Mouse (Mus musculus) CH12.LX (cell line): ENCODE measurements around the gene Crat. TPM values are rescaled to one million over a fixed set of nuclear protein-coding genes. Genes with fewer than 3 reads are reported as not detected.

Experiments used
- DNase-seq: peaks from one replicate; pipeline ENCODE4 v3.0.0-alpha.2; 2013; ENCODE audit errors: extremely low read depth
- H3K27ac ChIP-seq: 2 replicates; pipeline ENCODE4 v1.5.1; 2012; ENCODE audit warnings: low read depth, mild to moderate bottlenecking, control low read depth, moderate library complexity; ENCODE audit not compliant: insufficient read depth
- H3K27me3 ChIP-seq: replicated peaks from 2 replicates; pipeline ENCODE3; 2012; ENCODE audit warnings: inconsistent platforms
- H3K36me3 ChIP-seq, 2 experiments: replicated peaks in 1 of 2; 2 replicates each; pipeline versions ENCODE3 to v1.6.1; 2012; ENCODE audit warnings: inconsistent platforms in 1 of 2, low read length in 1 of 2, mild to moderate bottlenecking in 1 of 2, mixed read lengths in 1 of 2, moderate library complexity in 1 of 2; ENCODE audit not compliant: control insufficient read depth in 1 of 2, insufficient read depth in 1 of 2
- H3K4me1 ChIP-seq, 2 experiments: 2 replicates each; pipeline ENCODE4 v1.6.1; 2012; ENCODE audit warnings: inconsistent platforms in 1 of 2, moderate library complexity in 1 of 2; ENCODE audit not compliant: insufficient read depth in 2 of 2, control insufficient read depth in 1 of 2
- H3K4me2 ChIP-seq: 2 replicates; pipeline ENCODE4 v1.6.1; 2012; ENCODE audit warnings: low read depth, mild to moderate bottlenecking, control low read depth; ENCODE audit not compliant: poor library complexity, insufficient read depth, severe bottlenecking
- H3K4me3 ChIP-seq, 3 experiments: fragments of 150-350 bp in 1 of 3; sonication (generic) in 1 of 3; replicated peaks in 1 of 3; 2 replicates each; pipeline versions ENCODE3 to v1.5.1; 2011 to 2012; ENCODE audit warnings: low read depth in 2 of 3, low read length in 2 of 3, mild to moderate bottlenecking in 2 of 3, moderate library complexity in 2 of 3, control low read depth in 1 of 3, improper control_type of control experiment in 1 of 3, inconsistent platforms in 1 of 3, mixed read lengths in 1 of 3; ENCODE audit not compliant: poor library complexity in 1 of 3
- H3K79me2 ChIP-seq: replicated peaks from 2 replicates; pipeline ENCODE4 v1.6.1; 2012; ENCODE audit warnings: mild to moderate bottlenecking, moderate library complexity; ENCODE audit not compliant: control insufficient read depth, poor library complexity, insufficient read depth, severe bottlenecking; ENCODE audit errors: extremely low read depth
- H3K9ac ChIP-seq: 2 replicates; pipeline ENCODE4 v1.6.1; 2012; ENCODE audit warnings: low read depth, mild to moderate bottlenecking, control low read depth, moderate library complexity; ENCODE audit not compliant: insufficient read depth
- H3K9me3 ChIP-seq: replicated peaks from 2 replicates; pipeline ENCODE3; 2012; ENCODE audit warnings: low read length, inconsistent platforms, mixed read lengths
- BHLHE40 ChIP-seq: IDR thresholded peaks from 2 replicates; pipeline ENCODE4 v1.6.1; 2011; ENCODE audit warnings: mild to moderate bottlenecking, low read depth, low read length, improper control_type of control experiment
- CTCF ChIP-seq, 2 experiments: IDR thresholded peaks in 1 of 2; conservative IDR thresholded peaks in 1 of 2; 2 replicates each; pipeline ENCODE4 v1.5.1; 2011 to 2012; ENCODE audit warnings: low read depth in 2 of 2, low read length in 2 of 2, improper control_type of control experiment in 1 of 2, inconsistent platforms in 1 of 2, mild to moderate bottlenecking in 1 of 2, moderate library complexity in 1 of 2
- E2F4 ChIP-seq: IDR thresholded peaks from 2 replicates; pipeline ENCODE4 v1.6.1; 2011; ENCODE audit warnings: low read depth, low read length, improper control_type of control experiment; ENCODE audit not compliant: insufficient replicate concordance
- ELF1 ChIP-seq: IDR thresholded peaks from 2 replicates; pipeline ENCODE4 v1.6.1; 2014; ENCODE audit warnings: low read depth, mild to moderate bottlenecking, inconsistent platforms, low read length, improper control_type of control experiment
- EP300 ChIP-seq: IDR thresholded peaks from 2 replicates; pipeline ENCODE4 v1.6.1; 2011; ENCODE audit warnings: low read length, improper control_type of control experiment
- ETS1 ChIP-seq: conservative IDR thresholded peaks from 2 replicates; pipeline ENCODE4 v1.6.1; 2012; ENCODE audit warnings: low read depth, mild to moderate bottlenecking, inconsistent platforms, low read length, improper control_type of control experiment, moderate library complexity
- HCFC1 ChIP-seq: IDR thresholded peaks from 2 replicates; pipeline ENCODE4 v1.6.1; 2012; ENCODE audit warnings: low read depth, mild to moderate bottlenecking, inconsistent platforms, low read length, improper control_type of control experiment
- IRF4 ChIP-seq: IDR thresholded peaks from 2 replicates; pipeline ENCODE4 v1.6.1; 2014; ENCODE audit warnings: low read depth, mild to moderate bottlenecking, inconsistent platforms, low read length, improper control_type of control experiment
- JUND ChIP-seq: conservative IDR thresholded peaks from 2 replicates; pipeline ENCODE4 v1.6.1; 2011; ENCODE audit warnings: low read depth, low read length, improper control_type of control experiment
- MAX ChIP-seq: IDR thresholded peaks from 2 replicates; pipeline ENCODE4 v1.6.1; 2011; ENCODE audit warnings: low read length, improper control_type of control experiment
- MAZ ChIP-seq: IDR thresholded peaks from 2 replicates; pipeline ENCODE4 v1.6.1; 2012; ENCODE audit warnings: low read depth, mild to moderate bottlenecking, inconsistent platforms, low read length, improper control_type of control experiment, moderate library complexity
- NRF1 ChIP-seq: IDR thresholded peaks from 2 replicates; pipeline ENCODE4 v1.6.1; 2014; ENCODE audit warnings: low read depth, mild to moderate bottlenecking, inconsistent platforms, low read length, improper control_type of control experiment, moderate library complexity
- PAX5 ChIP-seq: IDR thresholded peaks from 2 replicates; pipeline ENCODE4 v1.6.1; 2012; ENCODE audit warnings: low read length, inconsistent platforms, mixed read lengths
- POLR2A ChIP-seq: IDR thresholded peaks from 2 replicates; pipeline ENCODE4 v1.6.1; 2011; ENCODE audit warnings: low read depth, mild to moderate bottlenecking, improper control_type of control experiment, low read length
- POLR2AphosphoS2 ChIP-seq: IDR thresholded peaks from 2 replicates; pipeline ENCODE4 v1.6.1; 2011; ENCODE audit warnings: low read depth, low read length, improper control_type of control experiment
- RAD21 ChIP-seq: IDR thresholded peaks from 2 replicates; pipeline ENCODE4 v1.6.1; 2011; ENCODE audit warnings: low read depth, mild to moderate bottlenecking, low read length, improper control_type of control experiment, moderate library complexity
- RCOR1 ChIP-seq: conservative IDR thresholded peaks from 2 replicates; pipeline ENCODE4 v1.6.1; 2012; ENCODE audit warnings: low read depth, mild to moderate bottlenecking, inconsistent platforms, low read length, improper control_type of control experiment
- SMC3 ChIP-seq: IDR thresholded peaks from 2 replicates; pipeline ENCODE4 v1.6.1; 2011; ENCODE audit warnings: low read depth, low read length, improper control_type of control experiment
- UBTF ChIP-seq: IDR thresholded peaks from 2 replicates; pipeline ENCODE4 v1.6.1; 2012; ENCODE audit warnings: low read depth, mild to moderate bottlenecking, inconsistent platforms, low read length, improper control_type of control experiment, moderate library complexity
- USF1 ChIP-seq: IDR thresholded peaks from 2 replicates; pipeline ENCODE4 v1.6.1; 2014; ENCODE audit warnings: low read depth, mild to moderate bottlenecking, inconsistent platforms, low read length, improper control_type of control experiment
- USF2 ChIP-seq: conservative IDR thresholded peaks from 2 replicates; pipeline ENCODE4 v1.6.1; 2011; ENCODE audit warnings: low read depth, low read length, improper control_type of control experiment
- ZC3H11A ChIP-seq: IDR thresholded peaks from 2 replicates; pipeline ENCODE4 v1.6.1; 2012; ENCODE audit warnings: low read depth, mild to moderate bottlenecking, inconsistent platforms, low read length, improper control_type of control experiment
- ZKSCAN1 ChIP-seq: IDR thresholded peaks from 2 replicates; pipeline ENCODE4 v1.6.1; 2012; ENCODE audit warnings: low read depth, inconsistent platforms, low read length, improper control_type of control experiment, borderline replicate concordance
- ZMIZ1 ChIP-seq: IDR thresholded peaks from 2 replicates; pipeline ENCODE4 v1.6.1; 2012; ENCODE audit warnings: low read depth, mild to moderate bottlenecking, inconsistent platforms, low read length, improper control_type of control experiment
- dilution Hi-C: fragments of 300-500 bp; cut with MboI; formaldehyde crosslinking; loops from 2 replicates; pipeline ENCODE4 v1.14.3; 2020; ENCODE audit warnings: low sequenced_read_pairs; ENCODE audit not compliant: extremely low pct_unique_long_range_greater_than_20kb, extremely low pct_ligation_motif_present
- in situ Hi-C: fragments of 300-500 bp; cut with MboI; formaldehyde crosslinking; loops from 3 replicates; pipeline ENCODE4 v1.14.3; 2019; ENCODE audit warnings: low sequenced_read_pairs, low pct_ligation_motif_present, low pct_unique_long_range_greater_than_20kb, mixed read lengths
- polyA plus RNA-seq: library from polyadenylated mRNA; unstranded; fragments of >175 nt; gene quantifications from 2 replicates; pipeline ENCODE4 v1.2.1, GENCODE M21; 2012; ENCODE audit warnings: low read depth; ENCODE audit not compliant: insufficient read length
- total RNA-seq, 2 experiments: library from RNA; depleted of rRNA; stranded (reverse); fragments of 300-350 nt in 1 of 2; fragments of >200 nt in 1 of 2; gene quantifications; 2 replicates each; pipeline ENCODE4 v1.2.3; 2012 to 2014

The Crat gene
- total and polyA plus RNA-seq, 3 experiments, result 1.7 to 4.5 (median 4.2) TPM

DNA sequence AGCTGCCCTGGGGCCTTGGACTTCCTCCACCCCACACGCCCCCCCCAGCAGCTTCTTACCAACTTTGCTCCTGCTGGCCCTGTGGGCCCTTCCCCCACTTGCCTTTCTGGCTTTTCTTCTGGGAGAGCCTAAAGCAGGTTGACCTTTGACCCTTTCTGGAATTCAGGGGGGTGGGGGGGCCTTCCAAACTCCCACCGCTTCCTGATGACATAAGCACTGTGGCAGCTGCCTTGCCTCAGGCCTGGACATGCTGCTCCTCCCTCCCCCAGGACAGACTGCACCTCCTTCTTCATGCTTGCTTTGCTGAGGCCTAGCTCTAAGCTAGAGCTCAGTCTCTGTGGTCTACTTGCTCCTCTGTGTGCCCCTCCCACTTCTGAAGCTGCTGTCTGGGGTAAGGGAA, 29.7 kb upstream of the Crat start:
- dilution Hi-C loops, result no loop called here
- Histone ChIP-seq H3K4me3 (no peak overlapping the region), H3K4me2 (no peak overlapping the region), H3K79me2 (no peaks in the 10 kb centered on the region), H3K27me3 (no peaks in the 10 kb centered on the region), H3K36me3 (peaks cover 33 to 78% of the 10 kb centered on the region in 2 experiments), H3K27ac (peak overlapping the region; percentile 23; the same call in 1 of the 2 replicates), H3K9ac (no peak overlapping the region), H3K9me3 (peaks cover 18% of the 10 kb centered on the region), H3K4me1 (peaks cover 38 to 72% of the 10 kb centered on the region in 2 experiments)
- no peak for DNase-seq
- in situ Hi-C loops, result no loop called here
- TF ChIP-seq BHLHE40 (no peak), NRF1 (no peak), ELF1 (no peak), POLR2A (no peak), EP300 (no peak), RAD21 (no peak), MAZ (no peak), ZC3H11A (no peak), CTCF (conservative IDR thresholded peaks at IDR 0.05 in 1 of 2, IDR thresholded peaks at IDR 0.05 in 1 of 2; ENCODE audit: low read depth in 2 of 2, low read length in 2 of 2) (no peak), IRF4 (no peak), JUND (no peak), ZKSCAN1 (no peak)

DNA sequence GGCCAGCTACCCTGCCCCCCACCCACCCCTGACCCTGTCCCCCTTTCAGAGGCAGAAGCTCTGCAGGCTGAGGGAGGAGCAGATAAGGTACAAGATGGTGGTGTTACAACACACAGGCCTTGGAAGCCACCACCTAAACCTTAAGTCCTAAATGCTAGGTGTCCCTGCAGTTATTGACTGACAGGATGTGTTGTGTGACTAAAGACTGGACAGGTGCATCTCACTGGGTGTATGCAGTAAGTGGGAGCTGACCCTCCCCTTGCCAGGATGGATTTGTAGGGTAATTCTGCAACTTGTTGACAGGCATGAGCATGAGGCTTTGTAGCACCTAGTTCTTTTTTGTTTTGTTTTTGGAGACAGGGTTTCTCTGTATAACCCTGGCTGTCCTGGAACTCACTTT, 28.8 kb upstream of the Crat start:
- in situ Hi-C loops, result no loop called here
- Histone ChIP-seq H3K27ac (no peak overlapping the region), H3K79me2 (no peaks in the 10 kb centered on the region), H3K36me3 (peaks cover 32 to 79% of the 10 kb centered on the region in 2 experiments), H3K4me1 (peaks cover 38 to 72% of the 10 kb centered on the region in 2 experiments), H3K4me3 (no peak overlapping the region), H3K9ac (no peak overlapping the region), H3K27me3 (no peaks in the 10 kb centered on the region), H3K9me3 (peaks cover 9% of the 10 kb centered on the region), H3K4me2 (no peak overlapping the region)
- DNase-seq, result no peak
- TF ChIP-seq CTCF (conservative IDR thresholded peaks at IDR 0.05 in 1 of 2, IDR thresholded peaks at IDR 0.05 in 1 of 2; ENCODE audit: low read depth in 2 of 2, low read length in 2 of 2) (no peak), USF2 (no peak), POLR2AphosphoS2 (no peak), PAX5 (no peak), HCFC1 (no peak), SMC3 (no peak), MAZ (no peak), USF1 (no peak), E2F4 (no peak), ZMIZ1 (no peak), JUND (no peak), MAX (no peak), UBTF (no peak), ETS1 (no peak), RCOR1 (no peak), IRF4 (no peak)
- dilution Hi-C loops, result no loop called here
